Mouse (Mus musculus) limb, embryonic 15.5 days (tissue): ENCODE results near the gene Pdcd4. TPM values are rescaled to one million over a fixed set of nuclear protein-coding genes. Genes with fewer than 3 reads are reported as not detected.

Source experiments
- ATAC-seq: fragments of 200-750 bp; cut with Nextera tagmentation; 2 replicates; pipeline ENCODE4 v1.8.0; 2017; ENCODE audit warnings: low read depth, moderate TSS enrichment; ENCODE audit not compliant: insufficient number of reproducible peaks, low FRiP score, low TSS enrichment
- H3K27ac ChIP-seq: fragments of 300-500 bp; sonication (generic); 2 replicates; pipeline ENCODE4 v1.5.1; 2015; ENCODE audit warnings: moderate library complexity, mild to moderate bottlenecking, inconsistent platforms
- H3K27me3 ChIP-seq: fragments of 300-500 bp; sonication (generic); 2 replicates; pipeline ENCODE4 v1.6.1; 2015; ENCODE audit warnings: inconsistent platforms
- H3K36me3 ChIP-seq: fragments of 300-500 bp; sonication (generic); 2 replicates; pipeline ENCODE4 v1.6.1; 2015; ENCODE audit warnings: inconsistent platforms
- H3K4me1 ChIP-seq: fragments of 300-500 bp; sonication (generic); 2 replicates; pipeline ENCODE4 v1.6.1; 2015; ENCODE audit warnings: inconsistent platforms
- H3K4me2 ChIP-seq: fragments of 300-500 bp; sonication (generic); 2 replicates; pipeline ENCODE4 v1.6.1; 2015; ENCODE audit warnings: mild to moderate bottlenecking, inconsistent platforms
- H3K4me3 ChIP-seq: fragments of 300-500 bp; sonication (generic); 2 replicates; pipeline ENCODE4 v1.5.1; 2015; ENCODE audit warnings: mild to moderate bottlenecking, inconsistent platforms
- H3K9ac ChIP-seq: fragments of 300-500 bp; sonication (generic); 2 replicates; pipeline ENCODE4 v1.6.1; 2015; ENCODE audit warnings: inconsistent platforms
- H3K9me3 ChIP-seq: fragments of 300-500 bp; sonication (generic); 2 replicates; pipeline ENCODE4 v1.6.1; 2016; ENCODE audit warnings: inconsistent platforms
- WGBS: fragments of 180-500 bp; shearing (Covaris S2); methylation state at CpG from one replicate; pipeline ENCODE4 v1.1.7; 2015; 5-methylcytosine and 5-hydroxymethylcytosine counted together
- polyA plus RNA-seq: library from polyadenylated mRNA; unstranded; fragments of >200 nt; fragmentation: Nextera tagmentation; extraction: Ambion mirVana; gene quantifications from 2 replicates; pipeline ENCODE4 v1.2.1, GENCODE M21; 2015

The Pdcd4 gene
- polyA plus RNA-seq, 1 experiment from 2014 or later = 108 TPM

GRCm38 (mm10) chr19:53875246-53875645 lies 16.8 kb upstream of the Pdcd4 start:
- no peak overlapping the region for H3K27ac ChIP-seq
- ATAC-seq = no peak

GRCm38 (mm10) chr19:53877779-53878178 lies 14.3 kb upstream of the Pdcd4 start:
- H3K27me3 ChIP-seq = no peaks in the 10 kb centered on the region
- 50% methylated on average over 1 of the region's 1 CpGs for WGBS
- no peaks in the 10 kb centered on the region for H3K4me1 ChIP-seq
- no peaks in the 10 kb centered on the region for H3K36me3 ChIP-seq
- H3K9me3 ChIP-seq = no peaks in the 10 kb centered on the region
- no peak for ATAC-seq
- H3K9ac ChIP-seq = no peak overlapping the region
- H3K27ac ChIP-seq = no peak overlapping the region
- no peak overlapping the region for H3K4me2 ChIP-seq
- H3K4me3 ChIP-seq = no peak overlapping the region

More at GRCm38 (mm10) chr19:53875246-53875645, 16.8 kb upstream of the Pdcd4 start:
- no peaks in the 10 kb centered on the region for H3K36me3 ChIP-seq
- no peak overlapping the region for H3K9ac ChIP-seq
- H3K4me3 ChIP-seq = no peak overlapping the region
- 76% methylated on average over 6 of the region's 6 CpGs for WGBS
- no peak overlapping the region for H3K4me2 ChIP-seq
- H3K4me1 ChIP-seq = no peaks in the 10 kb centered on the region; the same call in 1 of the 2 replicates
- H3K27me3 ChIP-seq = no peaks in the 10 kb centered on the region
- no peaks in the 10 kb centered on the region for H3K9me3 ChIP-seq

- H3K4me3 ChIP-seq = no peak overlapping the region
- H3K4me2 ChIP-seq = no peak overlapping the region
- H3K9ac ChIP-seq = no peak overlapping the region
- no peaks in the 10 kb centered on the region for H3K36me3 ChIP-seq
- H3K4me1 ChIP-seq = no peaks in the 10 kb centered on the region
- H3K9me3 ChIP-seq = no peaks in the 10 kb centered on the region
- WGBS = 84% methylated on average over 1 of the region's 1 CpGs
- H3K27ac ChIP-seq = no peak overlapping the region
- ATAC-seq = no peak
- no peaks in the 10 kb centered on the region for H3K27me3 ChIP-seq
Observed at GRCm38 (mm10) chr19:53880460-53880859, 11.6 kb upstream of the Pdcd4 start.

- Histone ChIP-seq H3K36me3 (no peaks in the 10 kb centered on the region), H3K4me3 (no peak overlapping the region), H3K4me1 (no peaks in the 10 kb centered on the region), H3K27me3 (no peaks in the 10 kb centered on the region), H3K9me3 (no peaks in the 10 kb centered on the region), H3K9ac (no peak overlapping the region), H3K27ac (no peak overlapping the region), H3K4me2 (no peak overlapping the region)
- no peak for ATAC-seq
- 42% methylated on average over 5 of the region's 5 CpGs for WGBS
Observed at GRCm38 (mm10) chr19:53881786-53882185, 10.2 kb upstream of the Pdcd4 start.

GRCm38 (mm10) chr19:53885450-53885849 lies 6.6 kb upstream of the Pdcd4 start:
- Histone ChIP-seq H3K4me1 (peaks cover under 1% of the 10 kb centered on the region), H3K4me3 (no peak overlapping the region), H3K9me3 (no peaks in the 10 kb centered on the region), H3K9ac (no peak overlapping the region), H3K36me3 (no peaks in the 10 kb centered on the region), H3K4me2 (no peak overlapping the region), H3K27me3 (no peaks in the 10 kb centered on the region), H3K27ac (no peak overlapping the region)
- ATAC-seq = no peak
- WGBS = 74% methylated on average over 10 of the region's 10 CpGs

- no peak overlapping the region for H3K9ac ChIP-seq
- H3K4me1 ChIP-seq = peaks cover 13% of the 10 kb centered on the region
- no peaks in the 10 kb centered on the region for H3K9me3 ChIP-seq
- H3K4me3 ChIP-seq = no peak overlapping the region
- H3K36me3 ChIP-seq = no peaks in the 10 kb centered on the region
- WGBS = 89% methylated on average over 10 of the region's 10 CpGs
- no peak overlapping the region for H3K4me2 ChIP-seq
- ATAC-seq = no peak
- H3K27me3 ChIP-seq = no peaks in the 10 kb centered on the region
- no peak overlapping the region for H3K27ac ChIP-seq
Observed at GRCm38 (mm10) chr19:53886576-53887370, 5.3 kb upstream of the Pdcd4 start.

- no peaks in the 10 kb centered on the region for H3K9me3 ChIP-seq
- H3K36me3 ChIP-seq = no peaks in the 10 kb centered on the region
- H3K27me3 ChIP-seq = no peaks in the 10 kb centered on the region
- no peak overlapping the region for H3K9ac ChIP-seq
- no peak overlapping the region for H3K27ac ChIP-seq
- peaks cover 24% of the 10 kb centered on the region for H3K4me1 ChIP-seq
- H3K4me3 ChIP-seq = no peak overlapping the region
- WGBS = 82% methylated on average over 3 of the region's 3 CpGs
- no peak for ATAC-seq
- H3K4me2 ChIP-seq = no peak overlapping the region
Observed at GRCm38 (mm10) chr19:53887822-53888221, 4.2 kb upstream of the Pdcd4 start.

GRCm38 (mm10) chr19:53888331-53888730 lies 3.7 kb upstream of the Pdcd4 start:
- Histone ChIP-seq H3K36me3 (no peaks in the 10 kb centered on the region), H3K27me3 (no peaks in the 10 kb centered on the region), H3K4me1 (peaks cover 29% of the 10 kb centered on the region), H3K4me2 (no peak overlapping the region), H3K27ac (no peak overlapping the region), H3K9ac (no peak overlapping the region), H3K4me3 (no peak overlapping the region), H3K9me3 (no peaks in the 10 kb centered on the region)
- no peak for ATAC-seq
- WGBS = 58% methylated on average over 9 of the region's 9 CpGs

- 60% methylated on average over 5 of the region's 5 CpGs for WGBS
- Histone ChIP-seq H3K9me3 (no peaks in the 10 kb centered on the region), H3K36me3 (no peaks in the 10 kb centered on the region), H3K4me1 (peaks cover 40% of the 10 kb centered on the region), H3K4me2 (no peak overlapping the region), H3K9ac (no peak overlapping the region), H3K4me3 (no peak overlapping the region), H3K27me3 (no peaks in the 10 kb centered on the region), H3K27ac (no peak overlapping the region)
- no peak for ATAC-seq
Observed at GRCm38 (mm10) chr19:53889555-53889954, 2.5 kb upstream of the Pdcd4 start.

GRCm38 (mm10) chr19:53890274-53890673 lies 1.8 kb upstream of the Pdcd4 start:
- Histone ChIP-seq H3K27me3 (no peaks in the 10 kb centered on the region), H3K36me3 (no peaks in the 10 kb centered on the region), H3K4me2 (no peak overlapping the region), H3K4me1 (peaks cover 47% of the 10 kb centered on the region), H3K4me3 (no peak overlapping the region), H3K9me3 (no peaks in the 10 kb centered on the region), H3K9ac (no peak overlapping the region), H3K27ac (no peak overlapping the region)
- 63% methylated on average over 5 of the region's 5 CpGs for WGBS
- ATAC-seq = no peak

GRCm38 (mm10) chr19:53890781-53891251 lies 1.2 kb upstream of the Pdcd4 start:
- 66% methylated on average over 5 of the region's 5 CpGs for whole genome bisulfite sequencing
- peaks cover 53% of the 10 kb centered on the region for H3K4me1 ChIP-seq

GRCm38 (mm10) chr19:53891569-53891968 lies 462 bp upstream of the Pdcd4 start:
- ATAC-seq = no peak
- H3K36me3 ChIP-seq = no peaks in the 10 kb centered on the region
- H3K9ac ChIP-seq = no peak overlapping the region
- no peak overlapping the region for H3K4me3 ChIP-seq
- H3K27ac ChIP-seq = peak overlapping the region; percentile 91
- no peak overlapping the region for H3K4me2 ChIP-seq
- no peaks in the 10 kb centered on the region for H3K27me3 ChIP-seq
- peaks cover 57% of the 10 kb centered on the region for H3K4me1 ChIP-seq
- WGBS = 79% methylated on average over 2 of the region's 2 CpGs
- H3K9me3 ChIP-seq = no peaks in the 10 kb centered on the region

More at GRCm38 (mm10) chr19:53890781-53891251, 1.2 kb upstream of the Pdcd4 start:
- Histone ChIP-seq H3K9me3 (no peaks in the 10 kb centered on the region), H3K9ac (no peak overlapping the region), H3K4me2 (no peak overlapping the region), H3K27ac (peak overlapping the region; percentile 91; the same call in 1 of the 2 replicates), H3K4me3 (no peak overlapping the region), H3K36me3 (no peaks in the 10 kb centered on the region), H3K27me3 (no peaks in the 10 kb centered on the region)
- ATAC-seq = no peak
